Mouse (Mus musculus): ENCODE results near the gene Rnf11. TPM values are rescaled to one million over a fixed set of nuclear protein-coding genes. Genes with fewer than 3 reads are reported as not detected.
A peak's percentile ranks its signal among the peaks of the same experiment; 100 is the strongest.

Gene Rnf11
- polyA plus RNA-seq, 1 experiment: 27.2 TPM

DNA sequence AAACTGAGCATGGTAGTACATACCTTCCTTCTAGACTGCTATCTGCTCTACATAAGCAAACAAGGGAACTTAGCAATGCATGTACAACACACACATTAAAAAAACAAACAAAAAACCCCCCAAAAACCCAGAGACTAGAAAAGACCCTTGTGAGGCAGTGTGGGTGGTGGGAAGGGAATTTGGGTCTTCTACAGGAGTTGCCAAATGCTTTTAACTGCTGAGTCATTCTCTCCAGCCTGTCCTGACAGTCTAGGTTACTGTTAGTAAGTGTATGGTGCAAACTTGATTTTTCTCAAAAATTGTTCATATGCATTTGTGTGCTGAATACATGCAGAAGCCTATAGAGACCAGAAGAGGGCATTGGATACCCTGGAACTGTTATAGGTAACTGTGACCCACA is 12.9 kb downstream of the Rnf11 start:
- Histone ChIP-seq H3K4me3 (ENCODE audit: low read depth, low read length) (no peak overlapping the region), H3K27ac (ENCODE audit: insufficient read depth, low read depth, low read length) (no peak overlapping the region), H3K36me3 (ENCODE audit: control insufficient read depth, insufficient read depth, low read length) (no peaks in the 10 kb centered on the region; the same call in 1 of the 2 replicates), H3K4me1 (ENCODE audit: control insufficient read depth, insufficient read depth, insufficient read length, low read length) (peaks cover 5% of the 10 kb centered on the region; the same call in 1 of the 2 replicates), H3K27me3 (ENCODE audit: control insufficient read depth, insufficient read depth, low read length) (no peaks in the 10 kb centered on the region)
- TF ChIP-seq CTCF (IDR thresholded peaks at IDR 0.05; ENCODE audit: extremely low read depth, insufficient read length, insufficient replicate concordance, low read depth, low read length) (no peak), POLR2A (IDR thresholded peaks at IDR 0.05; ENCODE audit: low read depth, low read length) (no peak)

DNA sequence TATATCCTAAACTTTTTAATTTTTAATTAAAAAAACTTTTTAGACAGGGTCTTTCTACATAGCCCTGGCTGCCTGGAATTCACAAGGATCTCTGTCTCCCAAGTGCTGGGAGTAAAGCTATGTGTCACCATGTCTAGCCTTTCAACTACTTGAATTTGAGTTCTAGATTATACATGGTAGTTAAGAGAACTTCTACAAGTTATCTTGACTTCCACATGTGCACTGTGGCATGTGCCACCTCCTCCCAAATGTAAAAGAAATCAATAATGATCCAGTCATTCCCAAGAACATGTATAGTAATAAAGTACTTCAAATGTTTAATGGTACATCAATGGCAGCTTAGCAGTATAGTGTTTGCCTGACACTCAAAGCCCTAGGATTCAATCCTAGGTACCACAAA is 16.8 kb downstream of the Rnf11 start:
- Histone ChIP-seq H3K27ac (ENCODE audit: insufficient read depth, low read depth, low read length) (no peak overlapping the region), H3K27me3 (ENCODE audit: control insufficient read depth, insufficient read depth, low read length) (no peaks in the 10 kb centered on the region), H3K4me1 (ENCODE audit: control insufficient read depth, insufficient read depth, insufficient read length, low read length) (peaks cover under 1% of the 10 kb centered on the region; the same call in 1 of the 2 replicates), H3K36me3 (ENCODE audit: control insufficient read depth, insufficient read depth, low read length) (no peaks in the 10 kb centered on the region; the same call in 1 of the 2 replicates), H3K4me3 (ENCODE audit: low read depth, low read length) (no peak overlapping the region)
- TF ChIP-seq CTCF (IDR thresholded peaks at IDR 0.05; ENCODE audit: extremely low read depth, insufficient read length, insufficient replicate concordance, low read depth, low read length): no peak
- no peak for TF ChIP-seq POLR2A (IDR thresholded peaks at IDR 0.05; ENCODE audit: low read depth, low read length)

DNA sequence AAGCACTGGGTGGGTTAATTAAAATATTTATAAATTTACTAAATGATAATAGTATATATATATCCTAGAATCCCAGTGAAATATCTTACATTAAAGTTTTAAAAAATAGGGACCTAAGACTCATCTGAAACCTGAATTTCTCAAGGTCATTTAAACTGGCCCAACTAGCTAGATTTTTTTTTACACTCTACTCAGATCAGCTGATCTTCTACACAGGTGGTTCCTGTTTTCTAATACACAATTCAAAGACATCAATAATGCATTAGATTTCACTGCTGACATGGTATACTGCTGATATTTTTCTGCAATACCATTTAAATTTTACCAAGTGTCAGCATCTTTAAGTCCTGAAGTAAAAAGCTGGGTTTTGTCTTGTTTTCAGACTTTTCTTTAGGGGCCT is 20.6 kb downstream of the Rnf11 start:
- Histone ChIP-seq H3K4me3 (ENCODE audit: low read depth, low read length) (no peak overlapping the region), H3K27me3 (ENCODE audit: control insufficient read depth, insufficient read depth, low read length) (no peaks in the 10 kb centered on the region), H3K27ac (ENCODE audit: insufficient read depth, low read depth, low read length) (no peak overlapping the region), H3K36me3 (ENCODE audit: control insufficient read depth, insufficient read depth, low read length) (no peaks in the 10 kb centered on the region), H3K4me1 (ENCODE audit: control insufficient read depth, insufficient read depth, insufficient read length, low read length) (no peaks in the 10 kb centered on the region)
- TF ChIP-seq CTCF (IDR thresholded peaks at IDR 0.05; ENCODE audit: extremely low read depth, insufficient read length, insufficient replicate concordance, low read depth, low read length): no peak
- no peak for TF ChIP-seq POLR2A (IDR thresholded peaks at IDR 0.05; ENCODE audit: low read depth, low read length)

DNA sequence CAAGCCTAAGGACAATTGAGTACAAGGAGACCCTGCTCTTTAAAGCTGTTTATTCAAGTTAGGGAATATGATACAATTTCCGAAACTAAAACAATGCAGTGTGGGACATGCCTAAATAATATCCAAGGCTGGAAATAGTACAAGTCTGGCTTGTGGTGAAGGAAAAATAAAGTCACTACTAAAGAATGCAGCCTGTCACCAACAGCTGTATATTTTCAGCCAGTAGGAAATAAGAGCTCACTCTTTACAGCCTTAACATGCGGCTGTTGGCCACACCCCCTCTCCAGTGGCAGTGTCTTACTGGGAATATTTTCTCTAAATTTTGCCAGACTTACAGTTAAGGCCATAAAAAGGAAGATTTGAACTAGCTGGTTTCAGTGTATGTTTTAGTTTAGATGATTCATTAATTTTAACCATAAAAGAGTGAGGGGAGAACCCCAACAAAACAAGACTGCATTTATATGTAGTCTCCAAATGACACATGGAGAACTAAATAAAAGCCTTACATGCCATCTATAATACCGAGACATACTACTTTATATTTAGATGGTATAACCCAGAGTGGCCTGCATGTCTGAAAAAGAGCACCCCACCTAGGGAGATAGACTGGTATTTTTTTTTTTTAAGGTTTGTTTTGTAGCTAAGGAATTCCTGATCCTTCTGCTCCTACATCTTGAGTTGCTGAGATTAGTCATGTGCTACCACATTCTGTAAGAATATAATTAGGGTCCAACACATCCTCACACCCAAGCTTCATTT is 23.9 kb downstream of the Rnf11 start:
- Histone ChIP-seq H3K4me3 (ENCODE audit: low read depth, low read length) (no peak overlapping the region), H3K27me3 (ENCODE audit: control insufficient read depth, insufficient read depth, low read length) (no peaks in the 10 kb centered on the region), H3K36me3 (ENCODE audit: control insufficient read depth, insufficient read depth, low read length) (peaks cover under 1% of the 10 kb centered on the region), H3K4me1 (ENCODE audit: control insufficient read depth, insufficient read depth, insufficient read length, low read length) (no peaks in the 10 kb centered on the region; the same call in 1 of the 2 replicates), H3K27ac (ENCODE audit: insufficient read depth, low read depth, low read length) (peak overlapping the region; percentile 77)
- TF ChIP-seq CTCF (IDR thresholded peaks at IDR 0.05; ENCODE audit: extremely low read depth, insufficient read length, insufficient replicate concordance, low read depth, low read length): no peak
- no peak for TF ChIP-seq POLR2A (IDR thresholded peaks at IDR 0.05; ENCODE audit: low read depth, low read length)
- WGBS: 58% methylated on average over 3 of the region's 3 CpGs

DNA sequence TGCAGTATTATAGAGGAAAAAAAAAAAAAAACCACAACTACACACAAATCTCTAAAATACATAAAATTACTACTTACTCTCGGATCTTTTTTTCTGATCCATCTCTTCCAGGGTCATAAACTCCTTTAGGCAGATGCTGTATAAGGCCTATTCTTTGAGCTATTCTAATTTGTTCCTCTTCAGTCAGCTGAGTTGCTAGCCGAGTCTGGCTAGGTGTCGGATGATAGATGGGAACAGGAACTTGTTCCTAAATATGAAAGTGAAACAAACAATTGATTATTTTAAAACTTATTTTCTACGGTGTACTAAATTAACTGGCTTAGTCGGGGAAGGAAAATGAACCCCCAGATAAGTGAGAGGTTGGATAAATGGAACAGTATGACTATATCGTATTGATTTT is 27.7 kb downstream of the Rnf11 start:
- Histone ChIP-seq H3K36me3 (ENCODE audit: control insufficient read depth, insufficient read depth, low read length) (peaks cover 11% of the 10 kb centered on the region), H3K27me3 (ENCODE audit: control insufficient read depth, insufficient read depth, low read length) (no peaks in the 10 kb centered on the region), H3K4me3 (ENCODE audit: low read depth, low read length) (no peak overlapping the region), H3K4me1 (ENCODE audit: control insufficient read depth, insufficient read depth, insufficient read length, low read length) (no peaks in the 10 kb centered on the region; the same call in 1 of the 2 replicates), H3K27ac (ENCODE audit: insufficient read depth, low read depth, low read length) (no peak overlapping the region)
- WGBS: 55% methylated on average over 6 of the region's 6 CpGs
- TF ChIP-seq CTCF (IDR thresholded peaks at IDR 0.05; ENCODE audit: extremely low read depth, insufficient read length, insufficient replicate concordance, low read depth, low read length) (no peak), POLR2A (IDR thresholded peaks at IDR 0.05; ENCODE audit: low read depth, low read length) (no peak)

DNA sequence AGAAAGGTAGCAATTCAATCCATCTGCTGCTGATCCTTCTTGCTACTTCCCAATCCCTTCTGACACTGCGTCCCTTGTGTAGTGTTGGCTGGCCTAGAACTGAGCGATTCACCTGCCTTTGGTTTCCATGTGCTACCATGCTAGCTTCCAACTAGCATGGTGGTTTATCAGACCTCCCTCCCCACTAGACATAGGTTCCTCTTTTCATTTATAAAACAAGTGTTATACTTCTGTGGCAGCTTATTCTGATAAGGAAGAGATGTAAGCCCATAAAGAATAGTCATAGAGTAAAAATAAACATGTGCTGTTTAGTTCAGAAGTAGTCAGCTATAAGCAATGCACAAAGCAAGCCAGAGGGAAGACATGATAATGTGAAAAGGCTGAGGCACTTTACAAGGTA is 36.0 kb downstream of the Rnf11 start:
- Histone ChIP-seq H3K4me3 (ENCODE audit: low read depth, low read length) (no peak overlapping the region), H3K27me3 (ENCODE audit: control insufficient read depth, insufficient read depth, low read length) (no peaks in the 10 kb centered on the region), H3K27ac (ENCODE audit: insufficient read depth, low read depth, low read length) (no peak overlapping the region), H3K36me3 (ENCODE audit: control insufficient read depth, insufficient read depth, low read length) (peaks cover 3% of the 10 kb centered on the region; the same call in 1 of the 2 replicates), H3K4me1 (ENCODE audit: control insufficient read depth, insufficient read depth, insufficient read length, low read length) (no peaks in the 10 kb centered on the region)
- WGBS: 96% methylated on average over 2 of the region's 2 CpGs
- TF ChIP-seq POLR2A (IDR thresholded peaks at IDR 0.05; ENCODE audit: low read depth, low read length) (no peak), CTCF (IDR thresholded peaks at IDR 0.05; ENCODE audit: extremely low read depth, insufficient read length, insufficient replicate concordance, low read depth, low read length) (no peak)

DNA sequence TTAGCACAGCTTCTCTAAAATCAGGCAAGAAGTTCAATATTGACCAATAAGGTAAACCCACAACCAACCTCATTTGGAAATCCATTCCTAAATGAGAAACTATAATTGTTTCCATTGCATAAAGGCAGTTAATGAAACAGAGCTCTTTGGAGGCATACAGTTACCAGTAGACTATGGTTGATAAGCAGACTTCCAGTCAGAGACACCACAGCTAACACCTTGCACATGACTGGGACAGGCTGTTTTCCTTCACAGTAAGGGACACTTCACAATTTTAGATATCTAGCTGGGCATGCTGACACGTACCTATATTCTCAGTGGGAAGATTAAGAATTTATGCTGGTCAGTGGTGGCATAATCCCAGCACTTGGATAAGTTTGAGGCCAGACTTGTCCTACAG is 38.6 kb downstream of the Rnf11 start:
- Histone ChIP-seq H3K36me3 (ENCODE audit: control insufficient read depth, insufficient read depth, low read length) (no peaks in the 10 kb centered on the region), H3K4me3 (ENCODE audit: low read depth, low read length) (no peak overlapping the region), H3K27me3 (ENCODE audit: control insufficient read depth, insufficient read depth, low read length) (no peaks in the 10 kb centered on the region), H3K4me1 (ENCODE audit: control insufficient read depth, insufficient read depth, insufficient read length, low read length) (no peaks in the 10 kb centered on the region), H3K27ac (ENCODE audit: insufficient read depth, low read depth, low read length) (no peak overlapping the region)
- TF ChIP-seq CTCF (IDR thresholded peaks at IDR 0.05; ENCODE audit: extremely low read depth, insufficient read length, insufficient replicate concordance, low read depth, low read length) (no peak), POLR2A (IDR thresholded peaks at IDR 0.05; ENCODE audit: low read depth, low read length) (no peak)
- 88% methylated on average over 1 of the region's 1 CpGs for WGBS

Data from small intestine, adult 2 months (tissue).